Mouse (Mus musculus) heart, embryonic 12.5 days (tissue): ENCODE measurements around the gene Btbd35f30. TPM values are rescaled to one million over a fixed set of nuclear protein-coding genes. Genes with fewer than 3 reads are reported as not detected.
"Not testable (repeated sequence)": the region's sequence is repeated elsewhere in the genome, so short reads cannot be mapped to it uniquely, and the experiment has no call there.

Source experiments
- ATAC-seq: fragments of 200-750 bp; cut with Nextera tagmentation; 2 replicates; pipeline ENCODE4 v1.8.0; 2017; ENCODE audit warnings: moderate TSS enrichment, moderate library complexity; ENCODE audit not compliant: insufficient number of reproducible peaks, low FRiP score
- H3K27ac ChIP-seq: fragments of 300-500 bp; sonication (generic); 2 replicates; pipeline ENCODE4 v1.5.1; 2016; ENCODE audit warnings: mild to moderate bottlenecking, moderate library complexity; ENCODE audit not compliant: poor library complexity, severe bottlenecking
- H3K27me3 ChIP-seq: fragments of 300-500 bp; sonication (generic); replicated peaks from 2 replicates; pipeline ENCODE4 v1.6.1; 2016; ENCODE audit warnings: mild to moderate bottlenecking, moderate library complexity
- H3K36me3 ChIP-seq: fragments of 300-500 bp; sonication (generic); 2 replicates; pipeline ENCODE4 v1.6.1; 2016; ENCODE audit warnings: mild to moderate bottlenecking, moderate library complexity
- H3K4me1 ChIP-seq: fragments of 300-500 bp; sonication (generic); replicated peaks from 2 replicates; pipeline ENCODE4 v1.6.1; 2016; ENCODE audit warnings: mild to moderate bottlenecking
- H3K4me2 ChIP-seq: fragments of 300-500 bp; sonication (generic); 2 replicates; pipeline ENCODE4 v1.6.1; 2016; ENCODE audit warnings: mild to moderate bottlenecking, moderate library complexity
- H3K4me3 ChIP-seq: fragments of 300-500 bp; sonication (generic); 2 replicates; pipeline ENCODE4 v1.5.1; 2016; ENCODE audit warnings: mild to moderate bottlenecking
- H3K9ac ChIP-seq: fragments of 300-500 bp; sonication (generic); 2 replicates; pipeline ENCODE4 v1.6.1; 2016; ENCODE audit warnings: mild to moderate bottlenecking, moderate library complexity
- H3K9me3 ChIP-seq: fragments of 300-500 bp; sonication (generic); replicated peaks from 2 replicates; pipeline ENCODE4 v1.6.1; 2016; ENCODE audit warnings: mild to moderate bottlenecking, moderate library complexity
- WGBS: fragments of 180-500 bp; shearing (Covaris S2); methylation state at CpG from one replicate; pipeline ENCODE4 v1.1.7; 2016; 5-methylcytosine and 5-hydroxymethylcytosine counted together
- polyA plus RNA-seq: library from polyadenylated mRNA; unstranded; fragments of >200 nt; fragmentation: Nextera tagmentation; extraction: Ambion mirVana; gene quantifications from 2 replicates; pipeline ENCODE4 v1.2.1, GENCODE M21; 2016

Gene Btbd35f30
- not detected in 2 replicates for polyA plus RNA-seq

- not testable (repeated sequence) for H3K36me3 ChIP-seq, H3K4me3 ChIP-seq, H3K4me2 ChIP-seq, H3K9me3 ChIP-seq, H3K9ac ChIP-seq, H3K4me1 ChIP-seq, H3K27ac ChIP-seq, ATAC-seq, H3K27me3 ChIP-seq
- no CpG with 5 or more reads among the region's 4 CpGs for WGBS
Observed at GRCm38 (mm10) chrX:32894325-32894724, at the start of gene Btbd35f30. TSS of gene Btbd35f30 (plus strand) at chrX:32894625.

- not testable (repeated sequence) for H3K9ac ChIP-seq, H3K4me2 ChIP-seq, H3K9me3 ChIP-seq, H3K27ac ChIP-seq, H3K4me1 ChIP-seq, H3K4me3 ChIP-seq, H3K36me3 ChIP-seq, ATAC-seq, H3K27me3 ChIP-seq
- no CpG with 5 or more reads among the region's 1 CpGs for WGBS
Observed at GRCm38 (mm10) chrX:32941468-32941867, 47.0 kb downstream of the Btbd35f30 start, which contains the start of gene Gm21789. TSS of gene Gm21789 (plus strand) at chrX:32941768.

Other genes starting within 250 kb of the Btbd35f30 start
- not detected in 2 replicates for gene Gm5926, start 243.9 kb upstream of the Btbd35f30 start, polyA plus RNA-seq
- not detected in 2 replicates for gene Btbd35f21, start 168.5 kb upstream of the Btbd35f30 start, polyA plus RNA-seq
- gene Gm21789, start 47.1 kb downstream of the Btbd35f30 start, polyA plus RNA-seq: not detected in 2 replicates
- gene Btbd35f5, start 79.3 kb downstream of the Btbd35f30 start, polyA plus RNA-seq: not detected in 2 replicates